Mouse (Mus musculus) lung, postnatal 36 days (tissue): ENCODE measurements around the gene Kcnk10.

ENCODE experiments used
- DNase-seq: peaks from one replicate; pipeline ENCODE4 v3.0.0; 2022; ENCODE audit warnings: mixed read lengths

The Kcnk10 gene

DNA sequence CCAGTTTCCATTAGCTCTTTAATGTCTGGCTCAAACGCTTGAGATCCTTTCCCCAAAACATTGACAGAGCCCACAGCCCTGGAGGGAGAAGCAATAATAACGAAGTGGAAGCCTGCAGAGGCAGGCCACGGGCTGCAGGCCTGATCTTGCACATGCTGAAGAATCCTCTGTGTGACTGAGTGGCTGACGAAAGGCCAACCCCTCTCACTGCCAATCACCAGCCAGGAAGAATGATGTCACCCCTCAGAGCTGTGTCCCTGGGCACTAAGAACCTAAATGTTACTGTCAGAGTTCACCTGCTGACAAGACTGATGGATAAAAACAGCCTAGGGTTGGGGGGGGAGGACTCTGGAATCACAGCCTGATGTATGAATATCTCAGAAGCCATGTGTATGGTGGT is 72.5 kb downstream of the Kcnk10 start:
- no peak for DNase-seq

DNA sequence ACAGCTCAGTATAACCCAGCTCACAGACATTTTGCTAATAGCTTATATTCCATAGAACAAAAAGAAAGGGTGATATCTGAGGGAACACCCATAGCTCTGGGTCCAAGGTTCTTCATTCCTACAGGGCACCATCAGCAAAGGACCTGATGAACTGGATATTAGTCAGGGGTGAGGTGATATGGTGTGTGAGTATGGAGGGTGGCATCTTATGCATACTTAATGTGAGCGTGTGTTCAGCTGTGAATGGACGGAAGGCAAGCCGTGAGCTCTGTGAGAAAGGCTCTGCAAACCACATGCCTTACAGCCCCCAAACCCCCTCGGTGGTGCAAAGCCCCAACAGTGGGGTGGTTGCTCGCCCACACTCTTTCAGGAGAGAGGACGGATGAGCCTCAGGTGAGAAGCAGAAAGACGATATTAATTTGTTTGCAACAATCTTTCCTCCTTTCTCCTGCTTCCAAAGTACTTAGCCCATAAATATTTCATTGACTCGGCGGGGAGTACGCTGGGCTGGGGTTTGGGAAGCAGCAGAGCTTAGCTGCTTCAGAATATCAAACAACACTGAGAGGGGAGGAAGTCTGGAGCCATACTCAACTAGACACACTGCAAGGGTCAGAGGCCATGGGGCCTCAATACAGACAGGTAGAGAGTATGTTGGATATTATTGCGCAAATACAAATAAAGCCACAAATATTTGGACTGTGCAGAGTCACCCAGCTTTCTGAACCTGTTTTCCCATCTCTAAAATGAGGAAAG is 76.4 kb downstream of the Kcnk10 start:
- DNase-seq: no peak

DNA sequence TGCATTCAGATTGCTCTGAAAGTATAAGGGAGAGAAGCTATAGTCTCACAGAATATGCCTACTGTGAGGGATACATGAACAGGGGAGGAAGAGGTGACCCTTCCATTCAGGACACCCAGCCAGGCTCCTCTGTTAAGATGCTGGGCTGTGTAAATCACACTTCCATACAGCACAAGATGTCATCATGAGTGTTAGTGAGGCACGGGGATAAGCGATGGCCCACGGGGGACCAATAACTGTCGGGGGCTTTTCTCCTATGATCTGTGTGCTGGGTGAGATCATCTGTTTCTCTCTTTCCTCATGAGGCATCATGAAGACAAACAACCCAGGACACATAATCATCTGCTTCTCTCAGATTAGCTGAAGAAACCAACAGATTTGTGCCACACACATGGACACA is 77.1 kb downstream of the Kcnk10 start:
- DNase-seq: no peak

DNA sequence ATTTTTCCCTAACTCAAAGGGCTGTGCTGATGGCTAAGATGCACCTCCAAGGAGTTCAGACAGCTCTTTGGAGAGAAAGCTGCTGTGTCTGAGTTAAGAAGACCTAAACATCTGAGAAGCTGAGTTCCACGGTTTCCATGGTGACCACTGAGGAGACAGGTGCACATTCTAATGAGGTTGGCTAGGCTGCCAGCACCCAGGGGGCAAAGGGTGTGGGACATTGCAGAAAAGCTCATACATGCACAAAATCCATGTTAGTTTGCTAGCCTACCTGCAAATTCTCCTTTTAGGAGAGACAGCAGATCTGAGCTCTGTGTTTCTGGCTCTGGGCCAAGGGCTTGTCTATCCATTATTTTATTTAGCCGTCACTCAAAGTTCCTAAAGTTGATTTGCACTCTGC is 96.7 kb downstream of the Kcnk10 start:
- DNase-seq: no peak

DNA sequence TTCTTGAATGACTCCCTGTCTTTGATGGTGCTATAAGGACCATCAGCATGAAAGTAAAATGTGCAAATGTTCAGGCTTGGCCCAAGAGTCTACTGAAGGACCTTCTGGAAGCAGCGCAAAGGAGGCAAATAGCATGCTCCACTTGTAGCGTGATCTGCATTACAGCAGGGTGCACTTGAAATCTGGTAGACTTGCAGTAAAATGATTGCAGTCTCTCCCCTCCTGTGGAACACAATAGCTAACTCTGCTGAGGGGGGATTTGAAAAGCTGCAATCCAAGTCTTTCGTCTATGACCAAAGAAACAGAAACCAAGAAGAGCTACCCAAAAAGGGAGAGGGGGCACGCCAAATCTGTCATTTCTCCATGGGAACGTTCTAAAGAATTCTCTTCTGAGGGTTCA is 97.1 kb downstream of the Kcnk10 start:
- DNase-seq: no peak

DNA sequence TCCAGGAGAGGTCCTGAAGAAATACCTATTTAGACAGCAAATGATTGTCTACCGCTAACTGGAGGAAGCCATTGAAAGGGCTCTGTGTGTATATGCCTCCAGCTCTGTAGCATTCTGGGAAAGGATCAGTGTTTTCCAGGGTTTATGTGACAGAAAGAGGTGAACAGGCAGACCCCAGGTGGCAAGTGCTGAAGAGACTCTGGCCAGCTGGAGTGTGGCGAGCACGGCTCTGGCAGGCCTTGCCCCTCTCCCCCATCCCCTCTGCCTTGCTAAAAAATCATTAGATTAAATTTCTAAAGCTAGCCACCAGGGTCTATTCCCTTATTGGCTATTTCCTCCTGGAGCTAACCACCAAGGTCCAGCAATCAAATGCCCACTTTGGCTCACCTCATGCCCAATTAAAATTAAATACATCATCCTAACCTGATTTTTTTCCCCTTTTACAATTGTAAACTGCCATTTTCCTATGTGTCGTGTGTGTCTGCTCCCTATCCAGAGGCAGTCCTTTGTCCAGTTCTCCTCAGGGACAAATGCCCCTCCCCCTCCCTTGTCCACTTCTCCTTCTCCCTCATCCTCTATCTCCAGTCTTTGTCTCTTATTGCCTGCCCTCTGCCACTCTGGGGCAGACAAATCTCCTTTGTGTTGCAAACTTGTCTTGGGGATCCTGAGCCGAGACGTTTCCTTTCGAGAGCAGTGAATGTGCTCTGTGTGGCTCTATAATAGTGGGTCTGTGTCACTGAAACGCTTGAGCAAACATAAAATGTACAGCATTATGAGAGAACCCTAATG is 100.2 kb downstream of the Kcnk10 start:
- no peak for DNase-seq

DNA sequence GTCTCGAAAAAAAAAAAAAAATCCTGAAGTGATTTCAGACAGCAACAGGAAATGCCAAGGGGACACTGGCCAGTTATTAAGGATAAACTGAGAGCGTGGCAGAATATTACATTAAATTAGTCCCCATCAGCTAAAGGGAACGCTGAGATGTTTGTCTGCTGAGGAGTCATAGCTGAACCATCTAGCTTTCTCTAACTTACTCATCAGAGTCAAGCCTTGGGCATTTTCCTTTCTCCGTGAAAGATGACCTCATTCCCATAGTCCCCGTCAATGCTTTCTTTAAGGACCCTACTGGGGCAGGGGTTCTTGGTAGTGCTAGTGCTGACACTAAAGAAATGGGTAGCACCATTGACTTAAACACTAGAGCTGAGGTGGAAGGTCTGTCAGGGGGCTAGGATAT is 106.9 kb downstream of the Kcnk10 start:
- no peak for DNase-seq

DNA sequence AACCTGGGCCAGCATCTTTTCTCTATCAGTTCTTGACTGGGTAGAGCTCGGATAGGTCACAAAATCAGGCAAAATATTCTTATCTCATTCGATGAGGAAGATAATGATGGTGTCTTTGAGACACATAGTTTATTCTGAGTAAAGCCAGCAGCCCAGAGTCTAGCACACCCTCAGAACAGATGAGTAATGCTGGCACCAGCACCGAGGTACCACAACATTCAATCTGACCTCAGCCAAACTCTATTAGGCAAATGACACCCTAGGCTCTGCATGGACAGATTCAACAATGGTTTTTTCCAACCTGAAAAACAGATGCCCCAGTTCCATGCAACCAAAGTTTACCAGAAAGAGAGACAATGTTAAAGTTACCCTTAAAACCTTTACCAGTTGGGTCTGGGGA is 108.0 kb downstream of the Kcnk10 start:
- DNase-seq: no peak

DNA sequence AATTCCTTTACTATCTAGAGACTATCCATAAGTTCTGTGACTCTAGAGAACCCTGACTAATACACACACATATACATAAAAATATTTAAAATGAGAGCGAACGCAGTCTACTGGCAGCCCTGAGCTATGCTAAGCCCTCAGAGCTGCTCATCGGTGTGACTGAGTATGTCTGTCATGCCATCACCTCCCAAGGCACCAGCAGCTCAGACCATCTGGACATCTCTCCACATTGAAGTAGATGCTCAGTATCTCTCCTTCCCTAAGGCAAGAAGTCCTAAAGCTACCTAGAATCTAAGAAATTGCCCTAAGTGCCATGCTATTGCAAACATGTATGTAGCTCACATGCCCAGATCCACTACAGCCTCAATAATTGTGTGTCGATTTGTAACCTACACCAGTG is 110.3 kb downstream of the Kcnk10 start:
- no peak for DNase-seq

DNA sequence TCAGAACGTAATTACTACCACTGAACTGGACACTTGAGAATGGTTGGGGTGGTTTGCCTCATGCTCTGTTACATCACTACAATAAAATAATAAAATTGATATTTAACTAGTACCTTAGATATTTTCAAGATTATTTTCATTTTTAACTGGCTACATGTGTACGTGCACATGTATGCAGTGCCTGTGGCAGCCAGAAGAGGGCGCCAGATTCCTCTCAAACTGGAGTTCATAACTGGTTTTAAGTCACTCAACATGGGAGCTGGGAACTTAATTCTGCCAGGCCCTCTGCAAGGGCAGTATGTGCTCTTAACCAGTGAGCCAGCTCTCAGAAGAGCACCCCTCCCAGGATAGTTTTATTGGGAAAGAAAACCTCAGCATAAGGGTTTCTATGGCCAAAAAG is 118.2 kb downstream of the Kcnk10 start:
- peak; percentile 26 for DNase-seq

DNA sequence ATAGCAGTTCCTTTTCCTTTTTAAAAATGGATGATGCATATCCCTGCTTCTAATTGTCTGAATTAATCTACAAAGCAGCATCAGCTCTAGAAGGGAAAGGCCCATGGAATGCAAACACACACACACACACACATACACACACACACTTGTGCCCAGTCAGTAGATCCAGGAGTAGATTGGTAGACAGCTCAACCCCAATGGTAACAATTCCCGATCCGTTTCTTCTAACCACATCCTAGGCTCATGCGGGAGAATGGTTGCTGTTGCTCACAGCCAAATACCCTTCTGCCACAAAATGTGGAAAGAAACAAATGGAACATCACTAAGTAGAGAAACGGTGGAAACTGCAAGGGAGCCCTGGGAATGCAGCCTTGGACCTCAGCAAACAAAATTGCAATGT is 119.2 kb downstream of the Kcnk10 start:
- DNase-seq: no peak

DNA sequence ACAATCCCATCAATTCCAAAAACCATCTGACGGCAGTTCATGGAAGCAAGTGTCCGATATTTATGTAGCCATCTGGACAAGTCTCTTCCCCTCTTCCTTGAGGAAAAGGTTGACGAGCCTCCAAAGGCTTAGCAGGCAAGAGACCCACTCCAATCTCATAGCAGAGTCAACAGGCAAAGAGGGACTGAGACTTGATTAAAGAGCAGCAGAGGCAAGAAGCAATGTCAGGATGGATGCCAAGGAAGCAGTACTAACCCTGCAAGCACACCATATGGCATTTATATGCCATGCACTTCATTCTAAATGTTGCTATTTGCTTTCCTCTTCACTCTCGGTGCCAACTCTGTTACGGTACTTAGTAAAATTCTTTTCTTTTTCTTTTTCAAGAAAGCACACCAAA is 119.6 kb downstream of the Kcnk10 start:
- no peak for DNase-seq

DNA sequence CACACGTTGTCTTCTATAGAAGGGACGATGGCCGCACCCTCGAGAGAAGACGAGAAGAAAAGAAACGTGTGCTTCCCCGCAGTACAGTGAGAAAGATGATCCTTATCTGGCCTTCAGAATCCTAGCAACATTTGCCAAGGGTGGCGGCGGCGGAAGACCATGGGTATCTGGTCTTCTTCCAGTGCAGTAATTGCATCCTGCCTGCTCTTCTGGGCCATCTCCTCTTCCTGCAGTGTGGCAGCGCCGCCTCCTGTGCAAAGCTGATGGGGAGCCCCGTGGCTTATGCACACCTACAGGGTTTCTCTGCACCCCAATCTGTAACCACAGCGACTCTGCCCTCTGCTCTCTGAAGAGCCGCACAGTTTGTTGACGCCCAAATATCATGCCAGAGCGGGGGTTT is 124.9 kb downstream of the Kcnk10 start:
- DNase-seq: no peak

DNA sequence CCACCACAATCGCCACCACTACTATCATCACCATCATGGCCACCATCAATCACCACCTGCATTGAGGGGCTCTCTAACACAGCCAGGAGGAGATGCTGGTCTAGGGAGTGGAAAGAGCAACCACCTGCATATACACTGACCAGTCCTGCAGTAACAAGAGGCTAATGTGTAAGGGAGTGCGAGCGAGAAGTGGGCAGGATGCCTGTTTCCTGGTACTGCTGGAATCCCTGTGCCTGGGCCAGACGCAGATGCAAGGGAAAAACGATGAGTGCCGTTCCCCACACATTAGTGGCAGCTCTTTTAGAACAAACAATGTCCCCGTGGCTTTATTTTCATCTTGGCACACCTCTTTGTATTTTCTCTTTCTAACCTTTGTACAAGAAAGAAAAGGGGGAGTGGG is 125.5 kb downstream of the Kcnk10 start:
- DNase-seq: no peak

DNA sequence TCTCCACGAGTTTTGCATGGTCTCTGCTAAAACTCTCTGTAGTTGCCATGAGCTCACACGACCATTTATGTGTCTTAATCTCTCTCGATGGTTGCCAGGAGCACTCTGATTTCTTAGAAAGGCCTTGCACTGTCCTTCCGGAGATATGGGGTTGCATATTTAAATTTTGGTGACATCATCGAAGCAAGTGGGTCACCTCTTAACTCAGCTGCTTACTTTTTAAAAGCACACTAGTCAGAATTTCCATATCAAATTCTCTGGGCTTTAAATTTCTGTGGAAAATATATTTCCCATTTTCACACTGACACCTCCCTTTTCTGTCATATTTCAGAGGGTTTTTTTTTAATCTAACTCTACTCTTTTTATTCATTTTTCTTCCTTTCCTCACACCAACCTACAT is 132.5 kb downstream of the Kcnk10 start:
- DNase-seq: no peak

DNA sequence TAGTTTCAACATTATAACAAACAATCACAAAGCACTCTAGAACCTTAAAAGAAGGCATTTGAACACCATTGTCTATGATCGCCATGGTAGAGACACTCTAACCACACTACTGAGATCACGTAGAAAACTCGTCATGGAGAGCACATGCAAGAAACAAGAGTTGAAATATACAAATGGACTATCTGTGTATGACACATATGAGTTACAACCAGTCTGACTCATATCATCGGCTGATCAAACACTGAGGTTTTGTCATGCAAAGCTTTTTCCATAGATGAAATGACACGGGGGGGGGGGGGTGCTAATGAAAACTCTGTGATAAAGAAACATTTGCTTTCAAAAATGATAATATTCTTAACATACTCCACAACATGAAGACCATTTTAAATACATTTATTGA is 133.2 kb downstream of the Kcnk10 start:
- DNase-seq: no peak

DNA sequence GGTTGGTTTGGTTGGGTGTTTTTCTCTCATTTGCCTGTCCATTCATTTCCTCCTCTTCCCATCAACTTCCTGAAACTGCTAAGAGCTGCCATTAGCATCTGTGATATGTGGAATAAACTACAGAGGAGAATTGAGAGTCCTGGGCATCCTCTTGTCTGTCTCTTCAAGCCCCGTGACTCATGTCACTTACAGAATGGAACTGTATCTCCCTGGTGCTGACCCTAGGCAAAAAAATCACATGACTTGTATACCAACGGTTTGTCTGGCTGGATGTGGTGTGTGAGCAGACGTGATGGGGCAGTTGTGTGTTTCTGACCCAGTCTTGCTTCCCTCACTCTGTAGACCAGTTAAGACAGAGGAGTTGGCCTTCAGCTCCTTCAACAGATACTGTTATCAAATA is 134.4 kb downstream of the Kcnk10 start:
- no peak for DNase-seq

DNA sequence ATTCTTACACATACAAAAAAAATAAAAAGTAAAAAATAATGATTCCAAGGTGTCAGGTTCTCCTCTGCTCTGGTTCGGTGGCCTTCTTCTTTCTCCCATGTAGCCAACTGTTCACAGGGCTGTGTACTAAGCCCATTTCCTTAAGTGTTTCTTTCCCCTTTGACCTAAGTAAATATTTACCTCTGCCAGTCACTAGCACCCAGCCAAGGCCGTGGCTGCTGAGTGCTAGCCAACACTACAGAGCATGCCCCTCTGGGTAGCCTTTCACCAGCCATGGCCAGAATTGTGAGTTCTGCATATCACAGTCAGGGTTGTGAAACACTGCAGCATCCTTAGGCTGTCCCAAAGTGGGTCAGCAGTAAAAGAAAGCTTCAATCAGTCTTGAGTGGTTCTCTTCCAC is 140.0 kb downstream of the Kcnk10 start:
- DNase-seq: peak; percentile 39

DNA sequence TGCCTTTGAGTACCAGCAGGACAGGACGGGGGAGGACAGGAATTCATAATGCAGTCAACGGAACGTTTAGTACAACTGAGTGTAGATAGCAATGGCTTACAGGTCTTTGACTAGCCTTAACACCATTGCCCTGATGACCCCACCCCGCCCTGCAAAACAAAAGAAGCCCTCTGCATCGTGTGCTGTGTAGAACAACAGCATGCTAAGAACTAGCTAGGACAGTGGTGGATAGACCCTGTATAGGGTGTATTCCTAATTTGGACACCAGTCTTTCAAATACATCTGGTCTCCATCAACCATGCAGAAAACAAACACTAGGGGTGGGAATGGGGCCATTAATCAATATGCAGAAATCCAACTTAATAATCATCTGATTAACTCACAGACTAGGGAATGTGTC is 147.4 kb downstream of the Kcnk10 start:
- DNase-seq: no peak

DNA sequence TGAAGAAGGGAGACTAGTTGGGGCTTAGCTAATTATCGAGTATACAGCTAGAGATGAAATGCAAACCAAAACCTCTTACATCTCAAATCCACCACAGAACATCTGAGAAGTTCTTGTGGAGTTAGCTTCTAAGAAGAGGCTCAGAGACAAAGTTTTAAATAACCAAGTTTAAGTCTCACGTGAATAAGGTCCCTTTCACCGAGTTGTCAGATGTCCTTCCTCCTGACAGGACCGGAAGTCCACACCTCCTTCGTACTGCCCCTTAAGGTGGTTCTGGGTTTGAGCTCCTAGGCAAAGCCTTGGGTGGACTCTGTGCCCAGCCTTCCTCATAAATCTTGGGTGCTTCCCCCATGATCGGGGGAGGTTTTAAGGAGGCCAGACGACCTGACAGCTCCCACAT is 156.8 kb downstream of the Kcnk10 start:
- DNase-seq: no peak

DNA sequence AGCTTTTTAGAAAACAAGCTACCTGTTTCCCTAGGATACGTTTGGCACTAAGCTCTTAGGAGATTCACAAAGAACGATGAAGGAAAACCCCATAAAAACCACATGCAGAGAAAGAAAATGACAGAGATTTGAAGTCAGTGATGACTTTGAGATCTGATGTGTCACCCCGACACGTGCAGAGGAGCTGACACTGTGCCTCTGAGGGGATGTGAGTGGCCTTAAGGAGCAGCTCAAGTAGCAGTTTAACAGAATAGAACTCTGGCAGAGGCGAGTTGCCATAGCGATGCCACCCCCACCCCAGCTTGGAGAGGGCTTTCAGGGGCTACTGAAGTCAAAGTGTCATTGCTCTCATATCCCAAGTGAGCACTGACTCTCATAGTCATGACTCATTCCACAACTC is 158.3 kb downstream of the Kcnk10 start:
- DNase-seq: no peak

DNA sequence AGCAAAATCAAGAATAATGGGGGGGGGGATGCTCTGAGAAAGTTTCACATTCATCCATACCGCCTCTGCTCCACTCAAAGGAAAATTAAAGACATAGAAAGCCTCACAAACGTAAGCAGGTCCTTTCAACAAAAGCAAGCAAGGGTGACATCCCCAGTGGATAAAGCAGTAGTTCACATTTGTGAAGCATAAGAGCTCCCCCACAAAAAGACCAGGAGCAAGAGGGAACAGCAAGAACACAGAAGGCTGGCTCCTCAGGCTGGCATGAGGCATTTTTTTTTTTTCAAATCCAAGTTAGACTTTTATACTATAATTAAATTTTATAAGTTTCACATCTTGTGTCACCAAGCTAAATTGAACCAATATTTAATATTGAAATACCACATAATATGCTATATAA is 168.5 kb downstream of the Kcnk10 start:
- DNase-seq: no peak

DNA sequence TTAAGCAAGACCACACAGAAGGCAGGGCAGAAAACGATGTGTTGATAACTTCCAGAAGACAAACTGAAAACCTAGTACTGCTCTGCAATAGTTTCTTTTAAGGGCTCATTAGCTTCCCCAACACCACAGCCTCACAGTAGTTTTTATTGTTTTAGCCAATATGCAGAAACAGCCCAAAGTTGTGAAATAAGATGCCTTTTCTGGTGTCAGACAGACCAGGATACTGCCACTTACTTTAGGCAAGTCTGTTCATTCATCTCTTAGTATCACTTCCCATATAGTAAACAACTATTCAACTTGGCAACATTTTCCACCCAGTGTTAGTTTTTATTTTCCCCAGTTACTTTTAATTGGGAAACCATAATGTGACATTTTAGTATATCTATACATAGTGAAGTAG is 171.5 kb downstream of the Kcnk10 start:
- no peak for DNase-seq

DNA sequence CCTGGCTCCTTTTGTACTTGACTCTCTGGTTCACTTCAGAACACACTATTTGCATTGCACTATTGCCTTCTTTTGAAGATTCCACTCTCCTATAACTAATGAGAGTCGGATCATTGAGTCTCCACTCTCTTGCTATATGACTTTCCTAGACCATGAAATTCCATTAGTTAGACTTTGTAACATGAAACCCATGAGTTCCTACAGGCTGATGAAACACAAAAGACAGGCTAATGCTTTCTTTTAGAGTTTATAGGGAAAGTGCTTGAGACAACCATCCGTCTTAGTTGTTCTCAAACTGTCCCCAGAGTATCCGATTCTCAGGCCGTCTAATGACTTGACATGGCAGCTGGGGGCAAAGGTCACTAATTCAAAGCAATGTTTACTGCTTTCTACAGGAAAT is 172.0 kb downstream of the Kcnk10 start:
- no peak for DNase-seq

DNA sequence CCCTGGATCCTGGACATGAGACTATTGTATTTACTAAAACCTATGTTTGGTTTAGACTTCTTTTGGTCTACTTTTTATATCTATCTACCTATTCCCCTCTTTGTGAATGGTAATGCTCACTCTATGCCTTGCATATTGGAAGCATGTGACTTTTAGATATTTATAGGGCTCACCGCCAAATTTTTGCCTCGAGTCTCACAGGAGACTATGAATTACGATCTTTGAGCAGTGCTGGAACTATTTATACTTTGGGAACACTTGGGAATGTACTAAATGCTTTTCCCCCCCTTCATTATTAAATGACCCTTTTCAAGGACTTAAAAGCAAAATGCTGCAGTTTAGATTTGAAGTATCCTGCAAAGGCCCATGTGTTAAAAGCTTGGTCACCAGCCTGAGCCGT is 181.5 kb downstream of the Kcnk10 start:
- no peak for DNase-seq
